Mouse (Mus musculus) liver, embryonic 14.5 days (tissue): Measurements from ENCODE around the gene Dbh. TPM values are rescaled to one million over a fixed set of nuclear protein-coding genes. Genes with fewer than 3 reads are reported as not detected.

Source experiments
- ATAC-seq: fragments of 200-750 bp; cut with Nextera tagmentation; 2 replicates; pipeline ENCODE4 v1.8.0; 2017; ENCODE audit warnings: moderate number of reproducible peaks, mild to moderate bottlenecking, moderate library complexity; ENCODE audit not compliant: insufficient read depth
- DNase-seq, 3 experiments: peaks; one replicate each; pipeline ENCODE4 v3.0.0-alpha.2; 2012 to 2013; ENCODE audit warnings: low read depth in 3 of 3, low spot score in 3 of 3
- H3K27ac ChIP-seq: fragments of 300-500 bp; sonication (generic); 2 replicates; pipeline ENCODE4 v1.5.1; 2014; ENCODE audit warnings: moderate library complexity, mild to moderate bottlenecking, control low read depth, inconsistent platforms
- H3K27me3 ChIP-seq: fragments of 300-500 bp; sonication (generic); 2 replicates; pipeline ENCODE4 v1.6.1; 2014; ENCODE audit warnings: mild to moderate bottlenecking, low read length, moderate library complexity; ENCODE audit not compliant: control insufficient read depth, insufficient read depth
- H3K36me3 ChIP-seq: fragments of 300-500 bp; sonication (generic); replicated peaks from 2 replicates; pipeline ENCODE4 v1.6.1; 2014; ENCODE audit warnings: low read depth; ENCODE audit not compliant: control insufficient read depth, insufficient read depth
- H3K4me1 ChIP-seq, 2 experiments: fragments of 200-500 bp in 1 of 2; fragments of 300-500 bp in 1 of 2; sonication (generic) in 1 of 2; replicated peaks; 2 replicates each; pipeline ENCODE4 v1.6.1; 2012 to 2014; ENCODE audit warnings: antibody characterized with exemption in 1 of 2, inconsistent platforms in 1 of 2, low read length in 1 of 2; ENCODE audit not compliant: control insufficient read depth in 2 of 2, insufficient read depth in 2 of 2
- H3K4me2 ChIP-seq: fragments of 300-500 bp; sonication (generic); 2 replicates; pipeline ENCODE4 v1.6.1; 2014; ENCODE audit warnings: low read depth, mild to moderate bottlenecking, control low read depth, moderate library complexity
- H3K4me3 ChIP-seq, 2 experiments: fragments of 200-500 bp in 1 of 2; fragments of 300-500 bp in 1 of 2; sonication (generic) in 1 of 2; 2 replicates each; pipeline ENCODE4 v1.5.1; 2012 to 2014; ENCODE audit warnings: low read depth in 2 of 2, low read length in 2 of 2, mild to moderate bottlenecking in 2 of 2, control low read depth in 1 of 2, inconsistent platforms in 1 of 2, moderate library complexity in 1 of 2; ENCODE audit not compliant: insufficient read depth in 1 of 2
- H3K9ac ChIP-seq: fragments of 300-500 bp; sonication (generic); replicated peaks from 2 replicates; pipeline ENCODE4 v1.6.1; 2014; ENCODE audit warnings: mild to moderate bottlenecking, control low read depth, moderate library complexity
- H3K9me3 ChIP-seq: fragments of 300-500 bp; sonication (generic); 2 replicates; pipeline ENCODE4 v1.6.1; 2016; ENCODE audit warnings: low read length, mixed read lengths; ENCODE audit not compliant: control insufficient read depth
- CTCF ChIP-seq: IDR thresholded peaks from 2 replicates; pipeline ENCODE4 v1.5.1; 2016; ENCODE audit warnings: antibody characterized with exemption, low read depth, control low read depth
- EP300 ChIP-seq: IDR thresholded peaks from 2 replicates; pipeline ENCODE4 v1.6.1; 2016; ENCODE audit warnings: antibody characterized with exemption, low read depth
- WGBS: fragments of 180-500 bp; shearing (Covaris S2); extraction: QIAGEN DNeasy Blood & Tissue Kit; methylation state at CpG from one replicate; pipeline ENCODE4 v1.1.7; 2014; ENCODE audit not compliant: insufficient replicate concordance; 5-methylcytosine and 5-hydroxymethylcytosine counted together
- polyA plus RNA-seq, 2 experiments: library from polyadenylated mRNA; depleted of rRNA in 1 of 2; stranded (reverse) in 1 of 2; unstranded in 1 of 2; fragments of >200 nt; fragmentation: Nextera tagmentation in 1 of 2; extraction: Ambion mirVana in 1 of 2; gene quantifications; 2 replicates each; pipeline versions ENCODE4 v1.2.1 to v1.2.3; 2012 to 2014

Gene Dbh
- polyA plus RNA-seq, 2 experiments, result not detected

DNA sequence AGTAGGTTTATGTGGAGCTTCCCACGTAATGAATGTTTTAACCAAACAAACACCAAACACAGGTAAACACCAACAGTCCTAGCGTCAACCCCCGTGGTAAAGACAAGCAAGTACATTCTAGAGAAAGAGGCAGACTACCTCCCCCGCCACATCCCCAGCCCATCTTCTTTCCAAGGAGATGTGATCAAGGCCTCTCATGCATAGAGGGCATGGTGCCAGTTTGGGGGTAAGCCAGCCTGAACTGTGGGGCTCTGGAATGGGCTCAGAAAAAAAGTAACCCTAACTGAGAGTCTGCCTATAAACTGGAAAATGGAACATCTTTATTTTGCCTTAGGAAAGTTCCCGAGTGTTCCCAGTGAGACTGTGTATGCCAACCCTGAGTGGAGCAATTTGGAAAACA, 29.1 kb upstream of the Dbh start:
- Histone ChIP-seq H3K4me1 (no peaks in the 10 kb centered on the region), H3K4me2 (no peak overlapping the region), H3K4me3 (no peak overlapping the region), H3K9ac (no peak overlapping the region), H3K27ac (no peak overlapping the region), H3K9me3 (no peaks in the 10 kb centered on the region), H3K27me3 (no peaks in the 10 kb centered on the region), H3K36me3 (no peaks in the 10 kb centered on the region)
- no peak for DNase-seq
- no peak for ATAC-seq
- 59% methylated on average over 5 of the region's 5 CpGs for WGBS
- TF ChIP-seq EP300 (no peak), CTCF (no peak)

GRCm38 (mm10) chr2:27136336-27136735, 28.7 kb upstream of the Dbh start:
- H3K9me3 ChIP-seq, result no peaks in the 10 kb centered on the region
- H3K36me3 ChIP-seq, result no peaks in the 10 kb centered on the region
- DNase-seq (no peak), ATAC-seq (no peak)
- no peaks in the 10 kb centered on the region for H3K27me3 ChIP-seq
- H3K4me1 ChIP-seq, result no peaks in the 10 kb centered on the region
- WGBS, result 34% methylated on average over 3 of the region's 3 CpGs
- no peak overlapping the region for H3K27ac ChIP-seq
- no peak overlapping the region for H3K4me2 ChIP-seq
- H3K9ac ChIP-seq, result no peak overlapping the region
- TF ChIP-seq CTCF (no peak), EP300 (no peak)
- no peak overlapping the region for H3K4me3 ChIP-seq

DNA sequence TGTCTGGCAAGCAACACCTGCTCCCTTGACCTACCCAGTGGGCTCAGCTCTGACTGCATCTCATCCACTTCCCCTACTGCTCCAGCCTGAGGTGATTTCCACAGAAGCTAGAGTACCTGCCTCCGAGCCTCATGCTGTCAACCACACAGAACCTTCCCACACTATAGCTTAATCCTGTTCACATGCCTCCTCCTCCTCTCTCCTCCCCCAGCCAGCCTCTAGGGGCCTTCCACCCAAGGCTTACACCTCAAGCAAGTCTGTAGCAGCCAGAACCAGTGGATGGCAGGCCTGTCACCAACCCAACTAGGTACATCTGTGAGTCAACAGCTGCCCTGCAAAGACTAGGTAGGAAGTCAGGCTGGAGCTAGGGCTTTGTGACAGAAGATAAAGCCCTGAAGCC, 28.2 kb upstream of the Dbh start:
- no peaks in the 10 kb centered on the region for H3K36me3 ChIP-seq
- H3K4me3 ChIP-seq, result no peak overlapping the region
- TF ChIP-seq CTCF (no peak), EP300 (no peak)
- no peak overlapping the region for H3K9ac ChIP-seq
- peaks cover 2% of the 10 kb centered on the region for H3K27me3 ChIP-seq
- no peak overlapping the region for H3K4me2 ChIP-seq
- H3K4me1 ChIP-seq, result no peaks in the 10 kb centered on the region
- DNase-seq (no peak), ATAC-seq (no peak)
- no peaks in the 10 kb centered on the region for H3K9me3 ChIP-seq
- no peak overlapping the region for H3K27ac ChIP-seq
- 52% methylated on average over 1 of the region's 1 CpGs for WGBS

DNA sequence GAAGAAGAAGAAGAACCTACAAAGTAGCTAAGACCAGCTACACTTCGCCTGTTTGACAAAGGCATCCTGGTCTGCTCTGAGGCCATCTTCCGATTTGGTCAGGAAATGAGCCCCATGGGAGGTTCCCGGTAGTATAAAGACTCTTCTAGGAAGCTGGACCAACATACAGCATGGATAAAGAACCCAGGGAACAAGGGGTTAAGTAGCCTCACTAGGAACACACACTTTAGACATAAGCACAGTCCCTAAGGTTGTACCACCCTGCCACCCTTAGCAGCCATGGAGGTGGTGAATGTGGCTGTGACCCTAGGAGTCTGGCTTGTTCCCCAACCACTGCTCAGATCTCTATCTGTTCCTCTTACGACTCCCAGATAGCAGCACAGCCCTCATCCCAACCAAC, 26.7 kb upstream of the Dbh start:
- DNase-seq, result no peak
- H3K27ac ChIP-seq, result no peak overlapping the region
- H3K36me3 ChIP-seq, result no peaks in the 10 kb centered on the region
- peaks cover 6% of the 10 kb centered on the region for H3K27me3 ChIP-seq
- no peak overlapping the region for H3K4me3 ChIP-seq
- no peak overlapping the region for H3K9ac ChIP-seq
- 30% methylated on average over 4 of the region's 4 CpGs for WGBS
- no peaks in the 10 kb centered on the region for H3K4me1 ChIP-seq
- ATAC-seq, result no peak
- no peak overlapping the region for H3K4me2 ChIP-seq
- no peaks in the 10 kb centered on the region for H3K9me3 ChIP-seq
- TF ChIP-seq CTCF (no peak), EP300 (no peak)

- Histone ChIP-seq H3K9me3 (no peaks in the 10 kb centered on the region), H3K36me3 (no peaks in the 10 kb centered on the region), H3K4me2 (peak within 1 kb of the TSS; percentile 25), H3K27me3 (peaks cover 6% of the 10 kb centered on the region), H3K4me3 (no peak within 1 kb of the TSS), H3K4me1 (no peaks in the 10 kb centered on the region), H3K9ac (no peak within 1 kb of the TSS), H3K27ac (no peak within 1 kb of the TSS)
- no peak for ATAC-seq
- WGBS, result 1% methylated on average over 56 of the region's 62 CpGs
- no peak for TF ChIP-seq CTCF
- TF ChIP-seq EP300, result no peak
- no peak for DNase-seq
Observed at GRCm38 (mm10) chr2:27141950-27142693, 22.9 kb upstream of the Dbh start, which contains the start of gene Fam163b. Gene Fam163b, minus strand, starts transcription at chr2:27142491.
